Mouse (Mus musculus) heart, embryonic 14.5 days (tissue): ENCODE results near the gene Esyt3. TPM values are rescaled to one million over a fixed set of nuclear protein-coding genes. Genes with fewer than 3 reads are reported as not detected.

ENCODE experiments used
- ATAC-seq: fragments of 200-750 bp; cut with Nextera tagmentation; 2 replicates; pipeline ENCODE4 v1.8.0; 2017; ENCODE audit warnings: low read depth, moderate TSS enrichment; ENCODE audit not compliant: insufficient number of reproducible peaks, insufficient read depth, low FRiP score
- H3K27ac ChIP-seq, 2 experiments: fragments of 200-500 bp in 1 of 2; fragments of 300-500 bp in 1 of 2; sonication (generic) in 1 of 2; replicated peaks in 1 of 2; 2 replicates each; pipeline ENCODE4 v1.5.1; 2012 to 2014; ENCODE audit warnings: low read depth in 2 of 2, low read length in 2 of 2, control low read depth in 1 of 2, mild to moderate bottlenecking in 1 of 2, mixed read lengths in 1 of 2; ENCODE audit not compliant: control insufficient read depth in 1 of 2, insufficient read depth in 1 of 2
- H3K27me3 ChIP-seq: fragments of 300-500 bp; sonication (generic); 2 replicates; pipeline ENCODE4 v1.6.1; 2014; ENCODE audit warnings: mild to moderate bottlenecking, low read length, control low read depth; ENCODE audit not compliant: control insufficient read depth, insufficient read depth
- H3K36me3 ChIP-seq: fragments of 300-500 bp; sonication (generic); 2 replicates; pipeline ENCODE4 v1.6.1; 2014; ENCODE audit warnings: mild to moderate bottlenecking, control low read depth, low read length, mixed read lengths; ENCODE audit not compliant: control insufficient read depth, insufficient read depth
- H3K4me1 ChIP-seq, 2 experiments: fragments of 200-500 bp in 1 of 2; fragments of 300-500 bp in 1 of 2; sonication (generic) in 1 of 2; 2 replicates each; pipeline ENCODE4 v1.6.1; 2012 to 2014; ENCODE audit warnings: low read length in 2 of 2, control low read depth in 1 of 2, mixed read lengths in 1 of 2; ENCODE audit not compliant: control insufficient read depth in 2 of 2, insufficient read depth in 2 of 2
- H3K4me2 ChIP-seq: fragments of 300-500 bp; sonication (generic); 2 replicates; pipeline ENCODE4 v1.6.1; 2014; ENCODE audit warnings: mild to moderate bottlenecking, low read length
- H3K4me3 ChIP-seq, 2 experiments: fragments of 200-500 bp in 1 of 2; fragments of 300-500 bp in 1 of 2; sonication (generic) in 1 of 2; 2 replicates each; pipeline ENCODE4 v1.5.1; 2012 to 2014; ENCODE audit warnings: low read length in 2 of 2, mild to moderate bottlenecking in 2 of 2, control low read depth in 1 of 2, low read depth in 1 of 2, moderate library complexity in 1 of 2; ENCODE audit not compliant: control insufficient read depth in 1 of 2, insufficient read depth in 1 of 2
- H3K9ac ChIP-seq: fragments of 300-500 bp; sonication (generic); 2 replicates; pipeline ENCODE4 v1.6.1; 2014; ENCODE audit warnings: mild to moderate bottlenecking, low read length
- H3K9me3 ChIP-seq: fragments of 300-500 bp; sonication (generic); 2 replicates; pipeline ENCODE4 v1.6.1; 2016; ENCODE audit warnings: low read length, control low read depth; ENCODE audit not compliant: control insufficient read depth
- WGBS: fragments of 180-500 bp; shearing (Covaris S2); extraction: QIAGEN DNeasy Blood & Tissue Kit; methylation state at CpG from one replicate; pipeline ENCODE4 v1.1.7; 2014; 5-methylcytosine and 5-hydroxymethylcytosine counted together
- polyA plus RNA-seq: library from polyadenylated mRNA; unstranded; fragments of >200 nt; fragmentation: Nextera tagmentation; extraction: Ambion mirVana; gene quantifications from 2 replicates; pipeline ENCODE4 v1.2.1, GENCODE M21; 2014

Gene Esyt3
- polyA plus RNA-seq, 1 experiment from 2014 or later = 0.14 TPM

DNA sequence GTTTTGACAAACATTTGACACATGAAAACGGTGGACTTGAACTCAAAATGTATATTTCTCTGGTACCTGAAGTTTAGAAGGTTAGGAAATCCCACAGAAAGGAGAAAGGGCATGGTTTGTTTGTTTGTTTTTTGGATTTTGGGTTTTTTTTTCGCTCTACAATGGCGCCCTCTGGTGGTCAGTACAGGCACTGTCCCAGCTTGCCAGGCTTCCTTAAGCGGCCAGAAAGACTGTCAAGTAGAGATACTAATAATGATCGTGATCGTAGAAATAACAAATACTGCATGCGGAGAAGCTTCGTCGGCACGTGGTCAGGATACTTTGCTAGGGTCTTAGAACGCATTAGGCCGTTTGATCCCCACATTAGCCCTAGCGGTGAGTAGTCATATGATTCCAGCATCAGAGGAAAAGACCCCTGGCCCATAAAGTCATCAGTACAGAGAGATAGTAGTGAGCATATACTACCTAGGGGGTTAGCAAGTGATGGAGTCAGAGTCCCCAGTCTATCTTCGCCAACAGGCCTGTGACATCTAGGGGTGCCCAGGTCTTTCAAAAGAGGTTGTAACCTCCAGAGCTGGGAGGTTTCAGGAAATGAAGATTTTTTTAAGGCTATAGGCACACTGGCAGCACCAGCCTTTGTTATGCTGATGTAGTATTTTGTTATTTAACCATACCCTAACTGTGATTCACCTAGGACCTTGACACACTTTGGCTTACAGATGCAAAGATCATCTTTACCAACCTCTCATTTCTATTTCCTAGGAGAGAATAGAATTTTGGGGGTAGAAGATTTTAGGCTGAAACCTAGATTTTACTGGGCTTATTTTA lies 18.4 kb upstream of the Esyt3 start:
- H3K4me2 ChIP-seq = peak overlapping the region; percentile 39; the same call in 1 of the 2 replicates
- H3K36me3 ChIP-seq = no peaks in the 10 kb centered on the region
- no peaks in the 10 kb centered on the region for H3K9me3 ChIP-seq
- H3K4me1 ChIP-seq = no peaks in the 10 kb centered on the region
- H3K27ac ChIP-seq = no peak overlapping the region
- 9% methylated on average over 14 of the region's 14 CpGs for WGBS
- H3K27me3 ChIP-seq = no peaks in the 10 kb centered on the region
- no peak overlapping the region for H3K4me3 ChIP-seq
- ATAC-seq = no peak
- H3K9ac ChIP-seq = no peak overlapping the region

- H3K4me3 ChIP-seq = no peak overlapping the region
- no peaks in the 10 kb centered on the region for H3K9me3 ChIP-seq
- ATAC-seq = no peak
- H3K36me3 ChIP-seq = no peaks in the 10 kb centered on the region
- no peak overlapping the region for H3K4me2 ChIP-seq
- no peaks in the 10 kb centered on the region for H3K4me1 ChIP-seq
- H3K27me3 ChIP-seq = peaks cover 2% of the 10 kb centered on the region; the same call in 1 of the 2 replicates
- H3K27ac ChIP-seq = no peak overlapping the region
- no peak overlapping the region for H3K9ac ChIP-seq
- 64% methylated on average over 7 of the region's 7 CpGs for WGBS
Measured at GRCm38 (mm10) chr9:99368431-99368830, 10.1 kb upstream of the Esyt3 start.

- no peak overlapping the region for H3K4me3 ChIP-seq
- no peak overlapping the region for H3K4me2 ChIP-seq
- no peak overlapping the region for H3K9ac ChIP-seq
- H3K4me1 ChIP-seq = no peaks in the 10 kb centered on the region
- no peak for ATAC-seq
- peaks cover 20% of the 10 kb centered on the region; the same call in 1 of the 2 replicates for H3K27me3 ChIP-seq
- 59% methylated on average over 3 of the region's 3 CpGs for WGBS
- H3K36me3 ChIP-seq = no peaks in the 10 kb centered on the region
- H3K9me3 ChIP-seq = no peaks in the 10 kb centered on the region
- H3K27ac ChIP-seq = no peak overlapping the region
Measured at GRCm38 (mm10) chr9:99365906-99366305, 7.5 kb upstream of the Esyt3 start.

DNA sequence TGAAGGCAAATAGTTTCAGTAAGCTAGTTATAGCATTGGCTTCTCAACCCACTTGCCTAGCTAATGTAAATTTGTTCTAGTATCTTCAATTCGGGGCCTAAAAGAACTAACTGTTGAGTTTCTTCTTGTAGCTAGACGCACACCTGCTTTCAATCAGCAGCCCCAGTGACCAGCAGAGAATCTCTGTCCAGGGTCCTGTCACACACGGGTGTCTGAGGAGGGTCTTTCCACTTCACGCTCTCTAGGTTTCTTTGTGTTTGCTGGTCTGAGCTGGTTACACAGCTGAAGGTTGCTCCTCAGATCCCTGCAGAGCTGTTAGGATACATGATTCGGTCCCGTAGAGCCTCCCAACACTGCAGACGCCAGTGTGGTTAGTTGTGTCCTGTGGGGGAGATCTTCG lies 4.7 kb upstream of the Esyt3 start:
- Histone ChIP-seq H3K27me3 (peaks cover 42% of the 10 kb centered on the region), H3K4me2 (no peak overlapping the region), H3K9me3 (no peaks in the 10 kb centered on the region), H3K9ac (no peak overlapping the region), H3K27ac (no peak overlapping the region), H3K4me3 (no peak overlapping the region), H3K4me1 (peaks cover 0 to 5% of the 10 kb centered on the region in 2 experiments; a peak in 2 of 4 replicates), H3K36me3 (no peaks in the 10 kb centered on the region)
- 46% methylated on average over 8 of the region's 8 CpGs for WGBS
- no peak for ATAC-seq

GRCm38 (mm10) chr9:99361946-99362345 lies 3.6 kb upstream of the Esyt3 start:
- Histone ChIP-seq H3K36me3 (no peaks in the 10 kb centered on the region), H3K27ac (no peak overlapping the region), H3K4me2 (no peak overlapping the region), H3K4me1 (peaks cover 0 to 14% of the 10 kb centered on the region in 2 experiments; a peak in 3 of 4 replicates), H3K9ac (no peak overlapping the region), H3K4me3 (no peak overlapping the region), H3K9me3 (no peaks in the 10 kb centered on the region), H3K27me3 (peaks cover 53% of the 10 kb centered on the region)
- 77% methylated on average over 9 of the region's 9 CpGs for WGBS
- no peak for ATAC-seq

DNA sequence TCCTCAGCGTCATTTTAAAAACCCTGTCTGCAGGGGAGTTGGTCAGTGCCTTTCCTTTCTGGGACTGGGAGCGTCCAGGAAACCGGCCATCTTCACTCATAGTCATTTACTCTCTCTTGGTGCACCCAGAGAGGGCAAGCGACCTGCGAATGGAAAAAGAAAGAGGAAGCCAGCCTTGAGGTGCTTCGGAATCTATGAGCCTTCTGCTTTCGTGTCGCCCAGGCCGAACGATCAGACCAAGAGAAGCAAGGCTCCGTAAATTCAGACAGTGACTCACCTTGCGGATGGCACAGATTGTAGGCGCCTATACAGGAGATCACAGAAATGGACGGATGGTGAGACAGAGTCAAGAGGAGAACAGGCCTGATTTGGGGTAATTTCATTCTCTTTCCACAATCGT lies 655 bp upstream of the Esyt3 start:
- Histone ChIP-seq H3K9ac (no peak overlapping the region), H3K36me3 (no peaks in the 10 kb centered on the region), H3K27me3 (peaks cover 76% of the 10 kb centered on the region), H3K9me3 (no peaks in the 10 kb centered on the region), H3K4me2 (no peak overlapping the region), H3K4me3 (no peak overlapping the region), H3K4me1 (peaks cover 0 to 14% of the 10 kb centered on the region in 2 experiments; a peak in 3 of 4 replicates), H3K27ac (no peak overlapping the region)
- ATAC-seq = no peak
- 86% methylated on average over 15 of the region's 15 CpGs for WGBS

DNA sequence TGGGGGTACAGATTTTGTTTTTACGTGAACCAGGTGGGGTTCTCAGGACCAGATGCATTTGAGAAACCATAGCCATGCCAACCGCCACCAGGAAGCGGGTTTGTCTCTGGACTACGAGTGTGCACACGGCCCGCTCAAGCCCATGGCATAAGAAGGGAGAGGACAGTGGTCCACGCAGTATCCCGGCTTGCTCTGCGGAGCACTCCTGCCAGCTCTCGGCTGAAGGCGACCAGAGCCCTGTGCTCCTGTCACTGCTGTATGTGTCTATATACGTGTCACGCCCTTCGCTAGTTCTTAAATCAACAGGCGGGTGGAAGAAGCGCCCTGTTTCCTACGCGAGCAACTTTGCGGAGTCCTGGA lies 816 bp downstream of the Esyt3 start:
- no peaks in the 10 kb centered on the region for H3K9me3 ChIP-seq
- WGBS = 5% methylated on average over 19 of the region's 19 CpGs
- H3K36me3 ChIP-seq = no peaks in the 10 kb centered on the region
- no peak for ATAC-seq
- H3K27me3 ChIP-seq = peaks cover 69% of the 10 kb centered on the region
- H3K9ac ChIP-seq = peak overlapping the region; percentile 56
- peak overlapping the region; percentile 87 for H3K4me2 ChIP-seq
- H3K27ac ChIP-seq = no peak overlapping the region
- peak overlapping the region; percentile 38 to 47 for H3K4me3 ChIP-seq
- peaks cover 0 to 14% of the 10 kb centered on the region in 2 experiments; a peak in 3 of 4 replicates for H3K4me1 ChIP-seq
